In the genomic region with DNA sequence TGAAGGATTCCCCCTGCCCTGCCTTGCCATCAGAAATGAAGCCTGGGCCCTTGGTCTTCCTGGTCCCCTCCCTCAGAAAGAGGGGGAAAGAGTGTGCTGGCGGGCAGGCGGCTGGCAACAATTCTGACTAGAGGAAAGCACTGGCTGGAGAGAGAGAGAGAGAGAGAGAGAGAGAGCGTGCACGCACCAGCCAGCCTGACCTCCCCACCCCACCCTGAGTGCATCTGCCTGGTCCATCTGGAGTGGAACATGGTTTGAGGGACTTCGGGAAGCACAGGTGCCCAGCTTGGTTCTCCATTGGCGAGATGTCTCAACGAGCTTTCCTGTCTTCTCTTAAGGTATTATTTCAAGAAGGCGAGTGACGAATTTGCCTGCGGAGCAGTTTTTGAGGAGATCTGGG, we compare ENCODE assay signal across 14 mouse cellular contexts. TPM values are rescaled to one million over a fixed set of nuclear protein-coding genes. Genes with fewer than 3 reads are reported as not detected.
DNase-seq lines count a peak whose midpoint lies in the region; ATAC-seq and TF ChIP-seq lines count a peak whose summit lies in the region.
"Had no signal": no experiment of that assay in that cellular context is flagged by ENCODE, and none has a peak within 500 bp of the region (broad histone marks: within the 10 kb centered on the region; RNA-seq: fewer than 3 reads in every experiment).

No protein-coding gene starts in this region.

- TF ChIP-seq CTCF in midbrain, postnatal 0 days (IDR thresholded peaks at IDR 0.05): no peak

- no peak overlapping the region for H3K27ac ChIP-seq in forebrain, embryonic 11.5 days (ENCODE audit: low read depth, low read length)
- peak overlapping the region; percentile 66 for H3K27ac ChIP-seq in hindbrain, embryonic 16.5 days (ENCODE audit: low read depth, low read length)
- H3K27ac ChIP-seq in midbrain, postnatal 0 days (ENCODE audit: low read depth, low read length): 0 out of 2 replicates have a peak overlapping the region, but pooled peaks have one; percentile 26
- H3K27ac ChIP-seq: kidney, postnatal 0 days; macrophage had no signal

- H3K9me3 ChIP-seq in forebrain, embryonic 11.5 days (ENCODE audit: control insufficient read depth, low read length): no peaks in the 10 kb centered on the region
- no peaks in the 10 kb centered on the region for H3K9me3 ChIP-seq in hindbrain, embryonic 16.5 days (ENCODE audit: control insufficient read depth, low read length)
- no peaks in the 10 kb centered on the region for H3K9me3 ChIP-seq in midbrain, postnatal 0 days (ENCODE audit: low read length)

- H3K4me2 ChIP-seq in forebrain, embryonic 11.5 days (ENCODE audit: low read depth, low read length, severe bottlenecking): no peak overlapping the region
- no peak overlapping the region for H3K4me2 ChIP-seq in hindbrain, embryonic 16.5 days (ENCODE audit: low read length)
- no peak overlapping the region for H3K4me2 ChIP-seq in midbrain, postnatal 0 days (ENCODE audit: low read depth, low read length, poor library complexity, severe bottlenecking)

- H3K36me3 ChIP-seq in forebrain, embryonic 11.5 days (ENCODE audit: control insufficient read depth, insufficient read depth, low read length): peaks cover 24% of the 10 kb centered on the region
- peaks cover 30% of the 10 kb centered on the region for H3K36me3 ChIP-seq in hindbrain, embryonic 16.5 days (ENCODE audit: control insufficient read depth, insufficient read depth, low read length)
- H3K36me3 ChIP-seq in midbrain, postnatal 0 days (ENCODE audit: insufficient read depth, low read length): peaks cover 48% of the 10 kb centered on the region

- no peaks in the 10 kb centered on the region for H3K4me1 ChIP-seq in forebrain, embryonic 11.5 days (replicated peaks; ENCODE audit: control insufficient read depth, insufficient read depth, low read length)
- H3K4me1 ChIP-seq in hindbrain, embryonic 16.5 days (ENCODE audit: control insufficient read depth, insufficient read depth, low read depth, low read length): peaks cover 16% of the 10 kb centered on the region
- H3K4me1 ChIP-seq in midbrain, postnatal 0 days (ENCODE audit: insufficient read depth, low read length): no peaks in the 10 kb centered on the region

- no peak overlapping the region for H3K4me3 ChIP-seq in forebrain, embryonic 11.5 days (ENCODE audit: low read depth, low read length)
- no peak overlapping the region for H3K4me3 ChIP-seq in hindbrain, embryonic 16.5 days (ENCODE audit: low read length)
- H3K4me3 ChIP-seq in midbrain, postnatal 0 days (ENCODE audit: low read depth, low read length): no peak overlapping the region
- H3K4me3 ChIP-seq: erythroblast, embryonic 14.5 days had no signal

- WGBS in forebrain, embryonic 11.5 days: 77% methylated on average over 10 of the region's 10 CpGs
- WGBS in hindbrain, embryonic 16.5 days: 71% methylated on average over 10 of the region's 10 CpGs
- 78% methylated on average over 10 of the region's 10 CpGs for WGBS in midbrain, postnatal 0 days

- intact Hi-C loops in left cerebral cortex, postnatal 4 days (cut with DNase I): no loop called here
- intact Hi-C loops in left cerebral cortex, postnatal 10 days (cut with DNase I): no loop called here

- no peak for ATAC-seq in forebrain, embryonic 11.5 days (replicated peaks; ENCODE audit: low FRiP score)
- peak; percentile 53 for ATAC-seq in hindbrain, embryonic 16.5 days
- no peak for ATAC-seq in midbrain, postnatal 0 days (ENCODE audit: low FRiP score)

- DNase-seq in left cerebral cortex, postnatal 4 days: peak; percentile 43
- no peak for DNase-seq in left cerebral cortex, postnatal 10 days (ENCODE audit: extremely low spot score in 1 of 2, low spot score in 2 of 2)
- DNase-seq in forebrain, embryonic 11.5 days (ENCODE audit: low spot score): peak; percentile 50
- DNase-seq in midbrain, postnatal 0 days (ENCODE audit: low spot score): no peak
- DNase-seq in Muller cell, postnatal 12 days (ENCODE audit: inconsistent ontology term): no peak
- DNase-seq in liver: no peak
- DNase-seq: cerebellum, postnatal 14 days; gastrocnemius, postnatal 25 days; right cerebral cortex, adult 18-20 months; thymus, postnatal 25 days had no signal

- no peak overlapping the region for H3K9ac ChIP-seq in forebrain, embryonic 11.5 days (ENCODE audit: low read length)
- no peak overlapping the region for H3K9ac ChIP-seq in hindbrain, embryonic 16.5 days (ENCODE audit: low read depth, low read length)
- H3K9ac ChIP-seq in midbrain, postnatal 0 days (replicated peaks; ENCODE audit: low read length, poor library complexity, severe bottlenecking): no peak overlapping the region

- H3K27me3 ChIP-seq in forebrain, embryonic 11.5 days (ENCODE audit: control insufficient read depth, insufficient read depth, low read length): no peaks in the 10 kb centered on the region
- no peaks in the 10 kb centered on the region for H3K27me3 ChIP-seq in hindbrain, embryonic 16.5 days (replicated peaks; ENCODE audit: control insufficient read depth, insufficient read depth, low read length)
- no peaks in the 10 kb centered on the region for H3K27me3 ChIP-seq in midbrain, postnatal 0 days (ENCODE audit: insufficient read depth, low read length)

RNA-seq across cellular contexts. Expression of a gene that starts 28.8 kb away (rescaled TPM):
- total RNA-seq in left cerebral cortex, postnatal 4 days (2021): 10 to 100 TPM; 31.1 to 35.9 TPM
- 10 to 100 TPM; 30.6 to 31.6 TPM for total RNA-seq in left cerebral cortex, postnatal 10 days (2021)
- polyA plus RNA-seq in forebrain, embryonic 11.5 days (2014; fragmentation: Nextera tagmentation; extraction: Ambion mirVana): 20.9 and 23.9 TPM in 2 replicates
- polyA plus RNA-seq in hindbrain, embryonic 16.5 days (2015; fragmentation: Nextera tagmentation; extraction: Ambion mirVana): 7.2 and 7.7 TPM in 2 replicates
- total RNA-seq in midbrain, postnatal 0 days (2014; rRNA removed): 38.0 and 55.2 TPM in 2 replicates
- 7.5 and 9.7 TPM in 2 replicates for polyA plus RNA-seq in midbrain, postnatal 0 days (2015; fragmentation: Nextera tagmentation; extraction: Ambion mirVana)
- polyA plus RNA-seq: macrophage had no signal

Comparison
In these comparisons a context has a peak if more than half of its experiments do, and no peak if none do; other contexts are left out.
1. DNase-seq: peak in left cerebral cortex, postnatal 4 days (single experiment) and forebrain, embryonic 11.5 days (single experiment); none in left cerebral cortex, postnatal 10 days (0 of 2), midbrain, postnatal 0 days (single experiment), Muller cell, postnatal 12 days (single experiment) and liver (single experiment).